Mouse (Mus musculus) R1 (cell line): ENCODE data around the gene Arl8a.

ENCODE experiments used
- DNase-seq: peaks from one replicate; pipeline ENCODE4 v3.0.0-alpha.2; 2018; ENCODE audit warnings: low read depth, low spot score

Gene Arl8a

DNA sequence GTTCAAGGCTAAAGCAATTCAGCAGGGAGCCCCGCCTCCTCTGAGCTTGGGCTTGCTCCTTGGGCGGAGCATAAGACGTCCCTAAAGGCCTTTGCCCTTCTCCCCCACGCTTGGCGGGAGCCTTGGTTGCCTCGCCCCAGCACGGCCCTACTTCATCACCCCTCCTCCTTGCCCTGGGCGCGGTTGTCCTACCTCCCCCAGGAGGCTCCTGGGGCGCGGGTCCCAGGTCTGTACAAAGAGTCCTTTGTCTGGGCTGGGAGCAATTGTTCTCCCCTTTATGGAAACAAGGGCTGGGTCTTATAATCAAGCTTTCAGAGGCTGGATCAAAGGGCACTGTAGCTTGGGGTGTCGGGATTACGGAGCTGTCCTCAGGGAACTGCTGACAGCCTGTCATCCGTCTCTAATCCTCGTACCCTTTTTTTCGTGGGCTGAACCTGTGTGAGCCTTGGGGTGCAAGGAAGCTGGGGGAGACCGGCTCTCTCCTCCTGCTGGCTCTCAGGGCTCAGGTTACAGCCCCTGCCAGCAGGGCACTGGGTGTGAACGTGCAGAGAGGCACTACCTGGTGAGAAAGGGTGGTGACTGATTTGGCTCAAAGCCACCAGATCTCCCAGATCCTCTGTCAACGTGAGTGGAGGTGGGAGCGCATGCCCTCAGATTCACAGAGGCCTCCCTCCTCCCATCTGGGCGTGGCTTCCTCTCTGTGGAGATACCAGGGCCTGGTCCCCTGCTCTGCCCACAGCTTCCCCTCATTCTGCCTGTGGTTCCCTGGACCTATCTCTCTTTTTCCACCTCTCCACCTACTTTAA, 52.6 kb downstream of the Arl8a start:
- peak; percentile 98 for DNase-seq

DNA sequence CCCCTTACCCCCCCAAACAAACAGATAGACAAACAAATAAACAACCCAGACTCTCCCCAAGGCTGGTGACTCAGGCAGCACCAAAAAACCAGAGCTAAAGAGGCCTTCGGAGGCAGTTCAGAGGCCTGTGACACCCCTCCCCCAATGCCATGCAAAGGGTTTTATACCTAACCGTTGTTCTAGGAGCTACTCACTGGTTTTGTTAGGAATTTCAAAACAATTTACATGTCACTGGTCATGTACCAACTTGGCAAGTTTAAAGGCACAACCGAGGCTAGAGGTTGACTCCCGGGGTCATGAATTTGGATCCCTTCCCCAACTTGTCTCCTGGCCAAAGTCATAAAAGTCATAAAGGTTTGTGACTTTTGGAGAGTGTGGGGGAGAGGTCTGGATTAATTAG, 53.8 kb downstream of the Arl8a start:
- DNase-seq, result no peak

DNA sequence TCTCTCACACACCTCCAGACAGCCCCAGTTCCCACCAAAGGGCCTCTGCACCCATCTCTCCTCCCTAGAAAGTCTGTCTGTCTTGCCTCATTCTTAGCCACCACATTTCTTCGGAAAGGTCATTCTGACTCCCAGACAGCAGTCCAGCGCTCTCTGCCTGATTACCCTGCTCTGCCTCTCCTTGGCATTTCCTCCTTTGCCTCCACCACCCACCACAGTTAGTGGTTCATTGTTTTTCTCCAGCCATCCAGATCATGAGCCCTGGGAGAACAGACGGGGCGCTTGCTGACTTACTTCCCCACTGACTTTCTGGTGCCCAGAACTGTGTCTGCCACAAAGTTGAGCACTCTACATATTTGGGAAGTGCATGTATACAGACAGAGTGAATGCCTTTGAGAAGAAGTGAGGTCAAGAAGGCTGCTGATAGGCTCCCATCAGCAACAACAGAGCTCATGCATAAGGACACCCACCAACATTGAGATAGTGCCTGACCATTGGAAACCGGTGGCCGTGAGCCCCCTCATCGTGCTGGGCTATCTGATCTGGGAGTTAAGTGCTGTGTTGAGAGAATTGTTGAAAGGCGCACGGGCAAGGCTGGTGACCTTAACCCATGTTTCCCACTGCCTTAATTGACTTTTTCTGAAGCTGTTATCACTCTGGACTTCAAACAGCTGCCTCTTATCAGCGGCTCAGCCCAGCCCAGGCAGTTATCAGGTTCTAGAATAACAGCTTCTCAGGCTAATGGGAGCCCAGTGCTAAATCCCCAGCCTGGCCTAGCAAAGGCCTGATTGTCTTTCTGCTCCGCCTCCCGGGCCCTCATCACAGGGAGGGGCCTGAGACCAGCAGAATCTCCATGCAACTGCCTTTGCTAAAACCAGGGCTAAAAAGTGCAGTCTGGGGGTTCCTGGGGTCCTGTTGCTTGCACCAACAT, 57.8 kb downstream of the Arl8a start:
- DNase-seq, result no peak

DNA sequence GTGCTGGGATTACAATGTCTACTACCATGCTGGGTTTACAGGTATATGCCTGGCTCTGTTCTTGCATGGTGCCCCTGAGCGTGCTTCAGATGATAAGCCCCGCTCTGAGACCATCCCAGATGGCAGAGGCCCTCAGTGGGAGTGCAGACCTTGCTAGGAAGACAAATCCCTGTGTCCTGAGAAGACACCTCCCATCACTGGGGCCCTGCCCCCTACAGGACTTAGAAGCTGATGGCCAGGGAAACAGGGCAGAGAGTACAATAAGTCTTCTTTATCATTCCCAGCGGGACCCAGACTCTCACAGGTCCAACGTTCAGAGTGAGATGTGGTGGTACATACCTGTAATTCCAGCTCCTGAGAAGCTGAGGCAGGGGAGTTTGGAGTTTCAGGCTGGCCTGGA, 58.6 kb downstream of the Arl8a start:
- peak; percentile 72 for DNase-seq
